Comparison of ENCODE assay signal across 20 mouse cellular contexts in the genomic region with DNA sequence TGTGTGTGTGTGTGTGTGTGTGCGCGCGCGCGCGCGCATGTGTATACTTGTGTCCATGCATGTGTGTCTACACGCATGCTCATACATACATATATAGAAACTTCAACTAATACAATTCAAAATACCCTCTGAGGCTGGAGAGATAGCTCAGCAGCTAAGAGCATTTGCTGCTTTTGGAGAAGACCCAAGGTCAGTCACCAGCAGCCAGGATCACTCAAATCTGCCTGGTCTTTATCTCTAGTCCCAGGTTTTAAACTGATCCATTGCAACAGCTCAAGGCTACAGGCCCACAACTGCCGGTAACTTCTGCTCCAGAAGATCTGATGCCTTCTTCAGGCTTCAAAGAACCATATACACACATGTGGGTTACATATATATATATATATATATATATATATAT.
"Had no signal": no experiment of that assay in that cellular context is flagged by ENCODE, and none has a peak within 500 bp of the region (broad histone marks: within the 10 kb centered on the region; RNA-seq: fewer than 3 reads in every experiment).

No protein-coding gene starts in this region.

- H3K9ac ChIP-seq: limb, embryonic 13.5 days; liver, embryonic 13.5 days; midbrain, embryonic 12.5 days; midbrain, embryonic 15.5 days; neural tube, embryonic 13.5 days; stomach, embryonic 15.5 days had no signal

- H3K27me3 ChIP-seq: limb, embryonic 13.5 days; liver, embryonic 13.5 days; midbrain, embryonic 12.5 days; midbrain, embryonic 15.5 days; neural tube, embryonic 13.5 days; stomach, embryonic 15.5 days had no signal

- H3K9me3 ChIP-seq: limb, embryonic 10.5 days; limb, embryonic 13.5 days; midbrain, embryonic 12.5 days; midbrain, embryonic 15.5 days; neural tube, embryonic 13.5 days; stomach, embryonic 15.5 days had no signal

- H3K4me1 ChIP-seq: limb, embryonic 10.5 days; liver, embryonic 13.5 days; midbrain, embryonic 12.5 days; stomach, embryonic 15.5 days had no signal

- ATAC-seq: midbrain, embryonic 15.5 days had no signal

- DNase-seq: kidney, postnatal 25 days; layer of hippocampus, adult 9-11 months; liver; liver, embryonic 13.5 days; lung, adult 2 months; lung, postnatal 14 days; lung, postnatal 4 days; retina, postnatal 1 day; right cerebral cortex, postnatal 25 days; spleen, adult 18-20 months; thymus, postnatal 25 days had no signal

- H3K4me2 ChIP-seq: limb, embryonic 13.5 days; liver, embryonic 13.5 days; midbrain, embryonic 12.5 days; midbrain, embryonic 15.5 days; neural tube, embryonic 13.5 days; stomach, embryonic 15.5 days had no signal

- H3K36me3 ChIP-seq: limb, embryonic 10.5 days; limb, embryonic 13.5 days; liver, embryonic 13.5 days; midbrain, embryonic 12.5 days; midbrain, embryonic 15.5 days; neural tube, embryonic 13.5 days; stomach, embryonic 15.5 days had no signal

- H3K27ac ChIP-seq: kidney, postnatal 0 days; limb, embryonic 10.5 days; limb, embryonic 13.5 days; liver, embryonic 13.5 days; midbrain, embryonic 12.5 days; midbrain, embryonic 15.5 days; neural tube, embryonic 13.5 days; stomach, embryonic 15.5 days had no signal

- H3K4me3 ChIP-seq: layer of hippocampus, adult 2 months; limb, embryonic 10.5 days; limb, embryonic 13.5 days; liver, embryonic 13.5 days; midbrain, embryonic 12.5 days; midbrain, embryonic 15.5 days; myocyte; neural tube, embryonic 13.5 days; stomach, embryonic 15.5 days had no signal
